22 mouse cellular contexts compared by ENCODE assay signal in the genomic region with DNA sequence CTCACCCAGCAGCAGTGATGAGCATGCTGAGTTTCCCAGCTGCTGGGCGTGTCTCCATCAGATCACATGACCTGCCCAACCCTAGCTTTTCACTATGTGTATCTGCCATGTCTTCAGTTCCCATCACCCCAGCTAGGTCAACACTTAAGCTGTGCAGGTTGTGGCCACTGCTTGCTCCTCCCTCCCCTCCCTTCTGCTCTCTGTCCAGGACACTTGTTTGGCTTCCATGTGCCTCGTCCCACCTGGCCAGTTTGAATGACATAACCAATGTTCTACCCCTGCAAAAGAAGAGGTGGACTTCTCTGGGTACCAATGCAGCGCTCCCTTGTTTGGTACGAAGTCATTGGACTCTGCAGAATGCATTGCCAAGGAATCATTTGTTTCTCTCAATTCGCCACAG.
A peak's percentile ranks its signal among the peaks of the same experiment; 100 is the strongest.
DNase-seq lines count a peak whose midpoint lies in the region; ATAC-seq lines count a peak whose summit lies in the region.
"Had no signal": no experiment of that assay in that cellular context is flagged by ENCODE, and none has a peak within 500 bp of the region (broad histone marks: within the 10 kb centered on the region; RNA-seq: fewer than 3 reads in every experiment).

No protein-coding gene starts in this region.

- no peaks in the 10 kb centered on the region for H3K27me3 ChIP-seq in heart, embryonic 10.5 days (ENCODE audit: insufficient read depth, poor library complexity, severe bottlenecking)
- no peaks in the 10 kb centered on the region for H3K27me3 ChIP-seq in heart, embryonic 12.5 days (replicated peaks)
- no peaks in the 10 kb centered on the region for H3K27me3 ChIP-seq in megakaryocyte, embryonic 14.5 days (replicated peaks)
- H3K27me3 ChIP-seq: Patski had no signal

- no peak overlapping the region for H3K4me2 ChIP-seq in heart, embryonic 12.5 days

- no peak overlapping the region for H3K27ac ChIP-seq in heart, embryonic 10.5 days
- H3K27ac ChIP-seq in heart, embryonic 12.5 days (ENCODE audit: poor library complexity, severe bottlenecking), result no peak overlapping the region

- intact Hi-C loops in heart, postnatal 10 days (cut with DNase I), result no loop called here

- no peaks in the 10 kb centered on the region for H3K9me3 ChIP-seq in heart, embryonic 10.5 days
- no peaks in the 10 kb centered on the region for H3K9me3 ChIP-seq in heart, embryonic 12.5 days (replicated peaks)
- peaks cover 14% of the 10 kb centered on the region; the same call in 1 of the 2 replicates for H3K9me3 ChIP-seq in megakaryocyte, embryonic 14.5 days

- peak; percentile 82 for DNase-seq in heart, adult 11 months
- no peak for DNase-seq in heart, postnatal 10 days
- peak; percentile 59 for DNase-seq in heart, embryonic 10.5 days (ENCODE audit: low spot score)
- peak; percentile 7 for DNase-seq in CD4-positive helper T cell, adult 2 months (ENCODE audit: low read depth, low spot score)
- DNase-seq in kidney, postnatal 36 days, result no peak
- DNase-seq: adrenal gland, adult 2 months; adrenal gland, adult 8-10 months; adrenal gland, postnatal 10 days; adrenal gland, postnatal 14 days; adrenal gland, postnatal 25 days; adrenal gland, postnatal 36 days; B cell, adult 2 months; cerebellum, adult 11 months; cerebellum, adult 11-12 months; cerebellum, adult 18-20 months had no signal

- peaks cover 11% of the 10 kb centered on the region for H3K4me1 ChIP-seq in heart, embryonic 10.5 days
- H3K4me1 ChIP-seq in heart, embryonic 12.5 days (replicated peaks), result no peaks in the 10 kb centered on the region
- H3K4me1 ChIP-seq in megakaryocyte, embryonic 14.5 days, result no peaks in the 10 kb centered on the region

- ATAC-seq in heart, embryonic 12.5 days (ENCODE audit: insufficient number of reproducible peaks, low FRiP score), result no peak
- ATAC-seq in megakaryocyte, adult 5-6 weeks (ENCODE audit: poor library complexity, severe bottlenecking), result no peak
- ATAC-seq: activated CD4-positive, CD25-positive, alpha-beta regulatory T cell, adult 4 months; CD4-positive, CD25-positive, alpha-beta regulatory T cell, adult 4 months; Patski had no signal

- H3K36me3 ChIP-seq in heart, embryonic 10.5 days, result no peaks in the 10 kb centered on the region
- H3K36me3 ChIP-seq in heart, embryonic 12.5 days, result no peaks in the 10 kb centered on the region
- H3K36me3 ChIP-seq in megakaryocyte, embryonic 14.5 days (replicated peaks; ENCODE audit: low read length), result no peaks in the 10 kb centered on the region
- H3K36me3 ChIP-seq: G1E had no signal

- 83% methylated on average over 5 of the region's 5 CpGs for WGBS in heart, embryonic 10.5 days
- WGBS in heart, embryonic 12.5 days, result 86% methylated on average over 5 of the region's 5 CpGs

- no peak overlapping the region for H3K4me3 ChIP-seq in heart, embryonic 10.5 days
- H3K4me3 ChIP-seq in heart, embryonic 12.5 days, result no peak overlapping the region
- peak overlapping the region; percentile 21 for H3K4me3 ChIP-seq in megakaryocyte, embryonic 14.5 days (replicated peaks)

- no peak overlapping the region for H3K9ac ChIP-seq in heart, embryonic 12.5 days

Comparison
In these comparisons a context has a peak if more than half of its experiments do, and no peak if none do; other contexts are left out.
1. DNase-seq: peak in heart, adult 11 months (single experiment), heart, embryonic 10.5 days (single experiment) and CD4-positive helper T cell, adult 2 months (single experiment); none in heart, postnatal 10 days (0 of 2) and kidney, postnatal 36 days (0 of 2).